Mouse (Mus musculus): ENCODE measurements at regions not wholly inside any gene's neighbourhood (a gene's known extent, or its start where the extent isn't known, plus 50 kb on each side); places are given as distances from the start of the nearest gene placed in this dataset.

GRCm38 (mm10) chr1:147237565-147237964, 743.0 kb downstream of the Brinp3 start:
- DNase-seq (ENCODE audit: extremely low spot score, low read depth, low spot score) = no peak

- DNase-seq (ENCODE audit: extremely low spot score, low read depth, low spot score) = no peak
These were observed 744.5 kb downstream of the Brinp3 start for GRCm38 (mm10) chr1:147239108-147239507.

- DNase-seq (ENCODE audit: extremely low spot score, low read depth, low spot score) = peak; percentile 0
These were observed 778.8 kb downstream of the Brinp3 start for GRCm38 (mm10) chr1:147273324-147273723.

GRCm38 (mm10) chr1:147291119-147291518, 796.6 kb downstream of the Brinp3 start:
- DNase-seq (ENCODE audit: extremely low spot score, low read depth, low spot score) = no peak

GRCm38 (mm10) chr1:147309246-147309645, 814.7 kb downstream of the Brinp3 start:
- no peak for DNase-seq (ENCODE audit: extremely low spot score, low read depth, low spot score)

GRCm38 (mm10) chr1:147343276-147343953, 848.9 kb downstream of the Brinp3 start:
- no peak for DNase-seq (ENCODE audit: extremely low spot score, low read depth, low spot score)

GRCm38 (mm10) chr1:147344027-147344426, 849.5 kb downstream of the Brinp3 start:
- no peak for DNase-seq (ENCODE audit: extremely low spot score, low read depth, low spot score)

Data from hindlimb bud, embryonic 11.5 days (tissue).